Mouse (Mus musculus) MEL (cell line): ENCODE results near the gene Drc3.

Experiments used
- CTCF ChIP-seq, 3 experiments: IDR thresholded peaks in 2 of 3; conservative IDR thresholded peaks in 1 of 3; 2 replicates each; pipeline ENCODE4 v1.5.1; 2011 to 2012; ENCODE audit warnings: low read length in 3 of 3, low read depth in 2 of 3, mild to moderate bottlenecking in 2 of 3, improper control_type of control experiment in 1 of 3, inconsistent platforms in 1 of 3, mixed read lengths in 1 of 3, moderate library complexity in 1 of 3; ENCODE audit not compliant: control insufficient read depth in 1 of 3, insufficient read depth in 1 of 3, poor library complexity in 1 of 3, severe bottlenecking in 1 of 3
- E2F4 ChIP-seq: IDR thresholded peaks from 2 replicates; pipeline ENCODE4 v1.6.1; 2011; ENCODE audit warnings: low read depth, low read length, improper control_type of control experiment, borderline replicate concordance
- EP300 ChIP-seq, 2 experiments: IDR thresholded peaks; 2 replicates each; pipeline ENCODE4 v1.6.1; 2011; ENCODE audit warnings: improper control_type of control experiment in 2 of 2, low read length in 2 of 2, low read depth in 1 of 2, mild to moderate bottlenecking in 1 of 2
- ETS1 ChIP-seq: IDR thresholded peaks from 2 replicates; pipeline ENCODE4 v1.6.1; 2012; ENCODE audit warnings: low read depth, mild to moderate bottlenecking, inconsistent platforms, low read length, improper control_type of control experiment, moderate library complexity
- GATA1 ChIP-seq: IDR thresholded peaks from 2 replicates; pipeline ENCODE4 v1.6.1; 2011; ENCODE audit warnings: low read depth, low read length, improper control_type of control experiment
- KAT2A ChIP-seq: conservative IDR thresholded peaks from 2 replicates; pipeline ENCODE4 v1.6.1; 2012; ENCODE audit warnings: low read depth, low read length, improper control_type of control experiment, inconsistent platforms
- MAFK ChIP-seq: IDR thresholded peaks from 2 replicates; pipeline ENCODE4 v1.6.1; 2011; ENCODE audit warnings: low read depth, mild to moderate bottlenecking, low read length, improper control_type of control experiment, borderline replicate concordance
- MAZ ChIP-seq: IDR thresholded peaks from 2 replicates; pipeline ENCODE4 v1.6.1; 2012; ENCODE audit warnings: low read depth, mild to moderate bottlenecking, inconsistent platforms, low read length, improper control_type of control experiment
- MYC ChIP-seq: IDR thresholded peaks from 2 replicates; pipeline ENCODE4 v1.6.1; 2011; ENCODE audit warnings: low read depth, mild to moderate bottlenecking, low read length, improper control_type of control experiment, moderate library complexity
- POLR2A ChIP-seq, 2 experiments: IDR thresholded peaks; 2 replicates each; pipeline ENCODE4 v1.6.1; 2011 to 2012; ENCODE audit warnings: low read length in 2 of 2, mild to moderate bottlenecking in 2 of 2, control low read depth in 1 of 2, improper control_type of control experiment in 1 of 2, low read depth in 1 of 2, moderate library complexity in 1 of 2; ENCODE audit not compliant: control insufficient read depth in 1 of 2, insufficient read depth in 1 of 2, poor library complexity in 1 of 2
- POLR2AphosphoS5 ChIP-seq: IDR thresholded peaks from 2 replicates; pipeline ENCODE4 v1.6.1; 2012; ENCODE audit warnings: low read depth, borderline replicate concordance, mild to moderate bottlenecking, inconsistent platforms, low read length, moderate library complexity, mixed read lengths
- RCOR1 ChIP-seq: IDR thresholded peaks from 2 replicates; pipeline ENCODE4 v1.6.1; 2012; ENCODE audit warnings: low read depth, mild to moderate bottlenecking, inconsistent platforms, low read length, improper control_type of control experiment
- TAL1 ChIP-seq: IDR thresholded peaks from 2 replicates; pipeline ENCODE4 v1.6.1; 2012; ENCODE audit warnings: mild to moderate bottlenecking, inconsistent platforms, low read length, moderate library complexity, mixed read lengths
- ZNF384 ChIP-seq: IDR thresholded peaks from 2 replicates; pipeline ENCODE4 v1.6.1; 2012; ENCODE audit warnings: low read depth, mild to moderate bottlenecking, inconsistent platforms, low read length, improper control_type of control experiment

DNA sequence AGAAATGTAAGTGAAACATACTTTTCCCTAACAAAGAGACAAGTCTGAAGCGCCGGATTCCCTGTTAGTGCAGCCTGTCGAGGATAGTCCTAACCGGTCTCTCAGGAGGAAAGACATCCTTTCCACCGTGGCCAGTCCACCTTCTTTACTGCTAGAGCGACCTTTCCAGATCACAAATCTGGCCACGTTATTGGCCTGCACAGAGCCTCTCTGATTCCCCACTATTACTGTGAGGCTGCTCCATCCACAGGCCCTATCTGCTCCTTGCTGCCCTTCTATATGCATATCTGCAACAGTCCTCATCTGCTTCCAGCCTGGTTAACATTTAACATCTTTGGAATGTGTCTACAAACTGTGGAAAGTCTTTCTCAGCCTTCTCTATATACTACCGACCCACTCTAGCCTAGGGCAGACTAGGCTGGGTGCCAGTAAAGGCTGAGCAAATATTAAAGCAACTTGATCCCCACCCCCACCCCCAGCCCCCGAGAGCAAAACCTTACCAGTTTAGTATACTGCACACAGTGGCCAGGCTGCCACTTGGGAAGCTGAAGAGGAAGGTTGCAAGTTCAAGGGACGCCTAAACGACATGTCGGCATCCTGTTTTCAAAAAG lies 44.5 kb upstream of the Drc3 start:
- TF ChIP-seq MAZ (no peak), MAFK (no peak), E2F4 (no peak), POLR2AphosphoS5 (no peak), EP300 (IDR thresholded peaks at IDR 0.05; ENCODE audit: low read depth in 1 of 2, low read length in 2 of 2) (no peak), POLR2A (IDR thresholded peaks at IDR 0.05; ENCODE audit: control insufficient read depth in 1 of 2, insufficient read depth in 1 of 2, low read depth in 1 of 2, low read length in 2 of 2, poor library complexity in 1 of 2) (no peak), RCOR1 (no peak), MYC (no peak), ZNF384 (no peak), KAT2A (no peak), CTCF (IDR thresholded peaks at IDR 0.05 in 2 of 3, conservative IDR thresholded peaks at IDR 0.05 in 1 of 3; ENCODE audit: control insufficient read depth in 1 of 3, insufficient read depth in 1 of 3, low read depth in 2 of 3, low read length in 3 of 3, poor library complexity in 1 of 3, severe bottlenecking in 1 of 3) (no peak), ETS1 (no peak), GATA1 (no peak), TAL1 (no peak)
